Mouse (Mus musculus): ENCODE measurements at regions not wholly inside any gene's neighbourhood (a gene's known extent, or its start where the extent isn't known, plus 50 kb on each side); places are given as distances from the start of the nearest gene placed in this dataset.

- no peak for TF ChIP-seq POLR2A (IDR thresholded peaks at IDR 0.05; ENCODE audit: control insufficient read depth, extremely low read depth, insufficient read depth, low read length, poor library complexity)
- TF ChIP-seq CTCF (IDR thresholded peaks at IDR 0.05; ENCODE audit: borderline replicate concordance, control insufficient read depth, extremely low read depth, insufficient read depth, low read length, poor library complexity), result no peak
Measured at GRCm38 (mm10) chr9:46835261-46835660, 163.3 kb upstream of the Gm4791 start.

Data from thymus, adult 2 months (tissue).